Mouse (Mus musculus): ENCODE results near the gene Lcmt2.
"Not testable (repeated sequence)": the region's sequence is repeated elsewhere in the genome, so short reads cannot be mapped to it uniquely, and the experiment has no call there.

DNA sequence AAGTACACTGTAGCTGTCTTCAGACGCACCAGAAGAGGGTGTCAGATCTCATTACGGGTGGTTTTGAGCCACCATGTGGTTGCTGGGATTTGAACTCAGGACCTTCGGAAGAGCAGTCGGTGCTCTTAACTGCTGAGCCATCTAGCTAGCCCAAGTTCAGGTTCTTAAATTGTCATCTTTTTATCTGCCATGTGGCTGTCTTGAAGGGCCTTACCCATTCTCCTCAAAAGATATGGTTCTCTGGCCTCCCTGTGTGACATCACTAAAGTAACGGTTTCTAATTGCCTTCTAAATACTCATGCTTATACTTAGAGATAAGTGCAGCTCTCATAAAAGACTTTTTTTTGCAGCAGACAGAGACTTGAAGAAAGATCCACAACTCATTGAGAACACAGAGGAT lies 14.2 kb downstream of the Lcmt2 start:
- not testable (repeated sequence) for TF ChIP-seq CTCF, POLR2A (IDR thresholded peaks at IDR 0.05; ENCODE audit: insufficient read depth, low read depth, low read length)
